Mouse (Mus musculus) induced T-regulatory cell, adult 2 months (primary cell): ENCODE data around the gene Grasp.

Experiments
- DNase-seq: peaks from one replicate; pipeline ENCODE4 v3.0.0-alpha.2; 2012; ENCODE audit warnings: low read depth

Gene Grasp

GRCm38 (mm10) chr15:101274380-101274779 is 50.4 kb downstream of the Grasp start:
- DNase-seq = peak; percentile 83

GRCm38 (mm10) chr15:101277351-101277899 is 53.4 kb downstream of the Grasp start:
- no peak for DNase-seq

- DNase-seq = no peak
Measured at GRCm38 (mm10) chr15:101278589-101278988, 54.6 kb downstream of the Grasp start.

DNA sequence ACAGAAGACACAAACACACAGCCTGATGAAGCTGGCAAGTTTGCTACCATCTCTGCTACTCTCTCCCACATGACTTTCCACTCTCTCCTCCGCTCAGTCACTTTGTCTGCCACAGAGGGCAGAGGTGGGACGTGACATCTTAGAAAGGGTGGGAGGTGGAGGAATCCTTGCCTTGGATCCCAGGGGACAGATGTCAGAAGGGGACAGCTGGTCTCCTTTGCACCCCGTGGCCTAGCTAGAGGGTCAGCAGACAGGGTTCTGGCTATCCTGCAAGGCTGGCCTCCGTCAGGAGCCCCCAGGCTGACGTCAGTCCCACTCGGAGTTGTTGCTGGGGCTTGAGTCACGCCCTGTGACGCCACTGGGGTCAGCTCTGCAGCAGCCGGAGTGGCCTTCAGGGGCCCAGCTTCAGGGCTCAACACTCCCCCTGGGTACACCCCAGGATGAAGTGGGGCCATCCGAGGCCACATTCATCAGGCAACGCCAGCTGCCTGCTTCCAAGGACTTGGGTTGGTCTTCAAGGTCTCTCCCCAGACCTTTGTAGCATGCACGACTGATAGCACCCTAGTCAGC is 55.5 kb downstream of the Grasp start:
- DNase-seq = no peak
